ENCODE assay signal across 1 mouse cellular context in the genomic region with DNA sequence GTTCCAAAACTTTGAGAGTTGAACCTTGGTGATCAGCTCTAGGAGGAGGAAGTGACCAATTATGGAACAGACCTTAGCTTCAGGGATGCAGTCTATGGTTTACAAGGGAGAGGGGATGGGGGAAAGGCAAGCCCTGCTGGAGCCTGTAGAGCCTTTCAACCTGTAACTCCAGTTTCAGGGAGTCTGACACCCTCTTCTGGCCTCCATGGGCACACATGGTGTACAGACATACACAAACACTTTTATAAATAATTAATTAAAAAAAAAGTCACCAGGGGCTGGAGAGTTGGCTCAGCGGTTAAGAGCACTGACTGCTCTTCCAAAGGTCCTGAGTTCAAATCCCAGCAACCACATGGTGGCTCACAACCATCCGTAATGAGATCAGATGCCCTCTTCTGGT. TPM values are rescaled to one million over a fixed set of nuclear protein-coding genes. Genes with fewer than 3 reads are reported as not detected.
"Had no signal": no experiment of that assay in that cellular context is flagged by ENCODE, and none has a peak within 500 bp of the region (broad histone marks: within the 10 kb centered on the region; RNA-seq: fewer than 3 reads in every experiment).

No protein-coding gene starts in this region.

RNA-seq across cellular contexts. Expression of a gene that starts 20.4 kb away (rescaled TPM):
- polyA plus RNA-seq: liver, embryonic 12.5 days had no signal
